Mouse (Mus musculus) lung, postnatal 36 days (tissue): ENCODE data around the gene Foxp1.

Experiments used
- DNase-seq: peaks from one replicate; pipeline ENCODE4 v3.0.0; 2022; ENCODE audit warnings: mixed read lengths

Foxp1 gene

DNA sequence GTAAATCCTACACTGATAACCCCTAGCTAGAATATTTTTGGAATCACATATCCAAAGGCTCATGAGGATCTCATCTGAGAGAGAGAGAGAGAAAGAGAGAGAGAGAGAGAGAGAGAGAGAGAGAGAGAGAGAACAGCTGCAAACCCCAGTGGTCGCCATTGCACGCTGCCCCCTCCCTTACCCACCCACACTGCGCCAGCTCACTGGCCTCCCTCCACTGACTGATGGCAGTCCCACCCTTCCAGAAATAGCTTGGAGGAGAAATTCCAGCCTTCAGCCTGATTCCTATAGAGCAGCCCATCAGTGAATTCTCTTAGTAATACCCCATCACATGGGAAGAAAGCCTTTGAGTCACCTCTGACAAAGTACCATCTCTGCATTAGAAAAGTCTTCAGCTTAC, 271.3 kb downstream of the Foxp1 start:
- no peak for DNase-seq

- no peak for DNase-seq
Observed at GRCm38 (mm10) chr6:99249496-99250030, 273.0 kb downstream of the Foxp1 start.

GRCm38 (mm10) chr6:99248396-99248795, 274.1 kb downstream of the Foxp1 start:
- DNase-seq: no peak

GRCm38 (mm10) chr6:99241625-99242395, 280.7 kb downstream of the Foxp1 start:
- DNase-seq: peak; percentile 16

- no peak for DNase-seq
Observed at GRCm38 (mm10) chr6:99240764-99241163, 281.8 kb downstream of the Foxp1 start.

GRCm38 (mm10) chr6:99235588-99235987, 286.9 kb downstream of the Foxp1 start:
- DNase-seq: no peak

GRCm38 (mm10) chr6:99233411-99233810, 289.1 kb downstream of the Foxp1 start:
- DNase-seq: no peak

DNA sequence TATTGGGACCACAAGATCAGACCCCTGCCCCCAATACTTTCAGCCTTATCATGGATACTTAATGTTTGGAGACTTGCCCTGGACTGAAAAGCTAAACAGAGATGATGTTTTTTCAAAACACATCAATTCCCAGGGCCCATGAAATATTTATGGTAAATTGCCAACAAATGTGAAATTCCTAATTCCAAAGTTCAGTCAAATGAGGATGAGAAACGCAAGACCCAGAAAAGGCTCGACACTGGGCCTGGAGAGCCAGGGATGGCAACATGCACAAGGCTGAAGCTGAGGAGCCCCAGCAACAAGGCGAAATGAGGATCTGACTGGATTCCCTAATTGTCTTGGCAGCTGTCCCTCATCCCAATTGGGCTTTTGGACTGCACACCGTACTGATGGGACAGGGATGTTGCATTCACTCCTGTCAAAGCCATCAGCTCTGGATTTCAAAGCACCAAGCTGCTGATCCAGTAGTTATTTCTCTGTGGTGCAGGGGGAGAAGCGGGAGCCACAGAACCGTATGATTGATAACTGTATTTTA, 294.1 kb downstream of the Foxp1 start:
- DNase-seq: no peak

DNA sequence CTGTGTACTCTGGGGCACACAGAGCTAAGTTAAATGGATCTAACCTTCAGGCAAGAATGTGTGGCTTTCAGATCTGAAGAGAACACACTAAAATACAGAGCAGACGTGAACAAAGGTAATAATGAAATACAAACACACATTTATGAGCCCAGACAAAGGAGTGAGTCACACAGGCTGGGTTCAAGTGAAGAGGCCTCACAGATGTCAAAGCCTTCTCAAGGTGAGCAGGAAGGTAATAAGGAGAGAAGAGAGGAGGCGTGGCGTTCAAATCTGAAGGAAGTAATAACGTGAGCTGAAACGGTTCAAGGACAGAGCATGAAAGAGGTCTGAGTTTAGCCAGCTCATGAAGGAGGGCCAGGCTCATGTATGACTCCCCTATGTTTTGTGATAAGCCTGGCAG, 301.4 kb downstream of the Foxp1 start:
- no peak for DNase-seq

DNA sequence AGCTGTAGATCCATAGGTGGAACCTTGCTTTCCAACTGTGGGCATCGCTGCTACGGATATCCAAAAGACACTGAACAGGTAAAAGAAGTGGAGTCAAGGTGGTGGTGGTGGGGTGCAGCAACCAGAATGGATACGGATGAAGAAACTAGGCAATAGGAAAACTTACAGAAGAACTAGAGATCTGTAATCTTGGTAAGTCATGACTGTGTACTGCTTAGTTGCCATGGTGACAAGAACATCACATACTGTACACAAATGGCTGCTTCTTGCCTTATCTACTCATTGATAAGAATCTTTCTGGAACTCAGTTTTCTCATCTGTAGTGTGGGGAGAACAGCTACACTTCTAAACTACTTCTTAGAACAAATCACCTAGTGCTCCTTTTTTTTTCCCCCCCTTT, 302.0 kb downstream of the Foxp1 start:
- no peak for DNase-seq

DNA sequence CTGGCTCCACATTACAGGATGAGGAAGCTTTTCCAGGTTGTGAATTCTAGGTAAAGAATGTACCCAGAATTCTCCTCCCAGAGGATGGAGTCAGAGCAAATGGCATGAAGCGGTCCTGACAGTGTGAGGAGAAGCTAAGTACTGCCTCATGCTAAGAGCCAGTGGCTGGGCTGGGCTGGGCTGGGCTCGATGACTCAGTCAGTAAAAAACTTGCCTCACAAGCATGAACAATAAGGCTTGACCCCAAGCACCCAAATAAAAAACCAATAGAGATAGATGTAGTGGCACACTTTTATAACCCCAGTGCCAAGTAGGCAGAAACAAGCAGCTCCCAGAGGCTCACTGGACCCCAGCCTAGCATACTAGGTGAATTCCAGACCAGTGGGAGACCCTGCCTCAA, 304.7 kb downstream of the Foxp1 start:
- no peak for DNase-seq

GRCm38 (mm10) chr6:99217155-99217554, 305.4 kb downstream of the Foxp1 start:
- DNase-seq: no peak

GRCm38 (mm10) chr6:99212461-99212860, 310.1 kb downstream of the Foxp1 start:
- DNase-seq: no peak

- no peak for DNase-seq
Observed at GRCm38 (mm10) chr6:99211663-99212333, 310.7 kb downstream of the Foxp1 start.

- DNase-seq: no peak
Observed at GRCm38 (mm10) chr6:99210161-99210560, 312.4 kb downstream of the Foxp1 start.

GRCm38 (mm10) chr6:99207226-99207885, 315.2 kb downstream of the Foxp1 start:
- no peak for DNase-seq

DNA sequence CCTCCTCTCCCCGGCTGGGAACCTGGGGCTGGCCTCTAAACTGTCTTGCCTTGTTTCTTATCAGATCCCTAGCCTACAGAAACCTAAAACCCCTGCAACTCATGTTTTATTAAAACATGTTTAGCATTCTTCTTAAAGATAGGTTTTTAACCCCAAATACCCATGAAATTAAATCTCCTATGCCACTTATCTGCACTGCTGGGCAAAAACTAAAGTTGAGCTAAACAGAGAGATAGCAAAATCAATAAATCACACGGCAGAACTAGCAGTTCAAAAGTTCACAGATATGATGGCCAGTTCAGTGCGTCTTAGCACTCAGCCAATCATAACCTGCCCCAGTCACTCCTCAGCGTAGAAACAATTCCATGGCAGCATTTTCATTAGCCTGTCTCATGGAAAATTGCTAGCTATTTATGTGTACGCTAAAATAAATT, 316.1 kb downstream of the Foxp1 start:
- no peak for DNase-seq

- DNase-seq: no peak
Observed at GRCm38 (mm10) chr6:99205587-99206436, 316.7 kb downstream of the Foxp1 start.

DNA sequence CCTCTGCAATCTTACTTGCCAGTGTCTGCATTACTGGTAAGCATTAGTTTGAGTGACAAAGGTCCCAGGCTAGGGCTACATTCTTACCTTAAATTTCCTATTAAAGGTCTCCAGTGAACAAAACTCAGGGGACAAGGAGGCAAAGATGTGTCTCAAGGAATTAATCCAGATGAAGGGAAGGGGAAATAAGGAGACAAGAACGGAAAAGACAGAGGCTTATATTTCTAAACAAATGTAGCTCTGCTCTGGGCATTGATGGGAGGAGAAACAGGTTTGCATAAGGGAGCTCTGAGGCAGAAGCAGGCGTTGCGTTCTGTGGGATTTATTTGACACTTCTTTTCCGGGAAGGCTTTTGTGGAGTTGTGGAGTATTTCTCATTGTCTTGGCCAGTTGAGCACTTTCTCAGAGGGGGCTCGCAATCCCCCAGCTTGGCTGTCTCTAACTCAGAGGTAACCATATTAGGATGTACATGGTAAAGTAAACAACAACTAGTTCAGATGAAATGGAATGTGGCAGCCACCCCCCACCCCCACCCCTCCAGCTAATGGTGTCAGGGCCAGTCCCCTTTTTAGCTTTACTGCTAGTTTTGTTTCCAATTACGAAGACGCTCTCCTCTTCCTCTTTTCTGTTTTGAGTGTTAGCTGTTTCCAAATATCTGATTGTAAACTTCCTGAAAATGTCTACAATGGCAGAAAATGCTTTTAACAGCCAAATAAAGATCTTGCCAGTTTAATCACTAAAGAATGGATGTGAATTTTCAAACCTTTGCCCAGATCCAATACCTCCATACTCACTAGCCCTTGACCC, 317.5 kb downstream of the Foxp1 start:
- DNase-seq: no peak

DNA sequence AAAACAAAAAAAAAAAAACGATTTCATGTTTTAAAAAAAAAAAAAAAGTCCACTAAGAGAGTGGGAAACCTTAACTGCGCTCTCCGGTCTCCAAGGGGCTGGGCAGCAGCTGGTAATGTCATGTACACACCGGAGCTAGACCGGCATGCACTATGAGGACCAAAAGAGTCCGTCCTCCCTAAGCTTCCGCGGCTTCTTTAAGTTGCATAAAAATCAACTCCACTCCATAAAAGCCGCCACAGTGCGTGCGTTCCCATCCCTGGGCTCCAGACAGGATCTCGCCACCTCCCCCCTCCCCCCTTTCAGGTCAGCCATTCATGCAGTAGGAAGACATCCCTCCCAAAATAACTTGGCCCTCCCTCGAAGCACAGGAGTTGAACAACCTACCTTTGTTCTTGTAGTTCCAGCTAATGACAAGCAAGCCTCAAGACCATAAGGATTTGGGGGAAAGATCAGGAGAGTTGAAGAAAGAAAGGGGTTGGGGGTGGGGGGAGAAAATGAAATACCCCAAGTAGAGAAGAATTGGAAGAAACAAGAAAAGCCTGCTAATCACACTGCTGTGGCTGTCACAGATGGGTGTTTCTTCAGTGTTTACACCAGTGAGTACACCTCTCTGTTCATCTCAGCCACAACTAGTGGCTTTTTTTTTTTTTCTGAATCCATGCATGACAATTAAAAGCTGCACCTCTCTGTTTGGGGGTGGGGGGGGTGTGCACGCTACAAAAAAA, 318.3 kb downstream of the Foxp1 start:
- no peak for DNase-seq

DNA sequence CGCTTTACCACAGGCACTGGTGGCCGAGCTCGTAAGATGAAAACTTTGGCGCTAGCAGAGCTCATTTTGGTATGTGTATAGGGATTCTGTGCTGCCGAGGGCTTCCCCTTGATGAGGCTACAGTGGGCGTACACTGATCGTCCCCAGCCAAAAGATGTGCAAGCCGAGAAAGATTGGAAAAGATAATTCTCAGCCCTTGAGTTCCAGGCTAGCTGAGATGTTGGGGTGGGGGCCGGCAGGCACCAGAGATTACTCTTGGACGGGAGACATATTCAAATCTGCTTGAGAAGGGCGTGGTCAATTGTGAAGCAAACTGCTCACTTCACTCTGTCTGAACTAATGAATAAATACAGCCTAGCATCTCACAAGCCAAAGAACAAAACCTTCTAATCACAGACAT, 319.3 kb downstream of the Foxp1 start:
- DNase-seq: no peak
